Mouse (Mus musculus) midbrain, embryonic 12.5 days (tissue): Measurements from ENCODE around the gene Socs1. TPM values are rescaled to one million over a fixed set of nuclear protein-coding genes. Genes with fewer than 3 reads are reported as not detected.

Experiments used
- ATAC-seq: fragments of 200-750 bp; cut with Nextera tagmentation; 2 replicates; pipeline ENCODE4 v1.8.0; 2017; ENCODE audit warnings: low read depth, moderate TSS enrichment, moderate library complexity; ENCODE audit not compliant: low FRiP score
- H3K27ac ChIP-seq: fragments of 300-500 bp; sonication (generic); replicated peaks from 2 replicates; pipeline ENCODE4 v1.5.1; 2016; ENCODE audit warnings: mild to moderate bottlenecking
- H3K27me3 ChIP-seq: fragments of 300-500 bp; sonication (generic); 2 replicates; pipeline ENCODE4 v1.6.1; 2016; ENCODE audit warnings: mild to moderate bottlenecking
- H3K36me3 ChIP-seq: fragments of 300-500 bp; sonication (generic); 2 replicates; pipeline ENCODE4 v1.6.1; 2016
- H3K4me1 ChIP-seq: fragments of 300-500 bp; sonication (generic); 2 replicates; pipeline ENCODE4 v1.6.1; 2016
- H3K4me2 ChIP-seq: fragments of 300-500 bp; sonication (generic); replicated peaks from 2 replicates; pipeline ENCODE4 v1.6.1; 2016; ENCODE audit warnings: mild to moderate bottlenecking, moderate library complexity
- H3K4me3 ChIP-seq: fragments of 300-500 bp; sonication (generic); 2 replicates; pipeline ENCODE4 v1.5.1; 2016; ENCODE audit warnings: mild to moderate bottlenecking
- H3K9ac ChIP-seq: fragments of 300-500 bp; sonication (generic); replicated peaks from 2 replicates; pipeline ENCODE4 v1.6.1; 2016; ENCODE audit warnings: mild to moderate bottlenecking, moderate library complexity
- H3K9me3 ChIP-seq: fragments of 300-500 bp; sonication (generic); 2 replicates; pipeline ENCODE4 v1.6.1; 2016; ENCODE audit warnings: mild to moderate bottlenecking
- WGBS: fragments of 180-500 bp; shearing (Covaris S2); methylation state at CpG from one replicate; pipeline ENCODE4 v1.1.7; 2016; 5-methylcytosine and 5-hydroxymethylcytosine counted together
- polyA plus RNA-seq: library from polyadenylated mRNA; unstranded; fragments of >200 nt; fragmentation: Nextera tagmentation; extraction: Ambion mirVana; gene quantifications from 2 replicates; pipeline ENCODE4 v1.2.1, GENCODE M21; 2016

Gene Socs1
- polyA plus RNA-seq: 2.5 and 3.4 TPM in 2 replicates

GRCm38 (mm10) chr16:10785371-10786231 lies at the start of gene Socs1:
Socs1 (minus strand) TSS chr16:10785536.
- no peaks in the 10 kb centered on the region for H3K36me3 ChIP-seq
- no peaks in the 10 kb centered on the region for H3K9me3 ChIP-seq
- H3K4me1 ChIP-seq: peaks cover 28% of the 10 kb centered on the region
- peak within 1 kb of the TSS; percentile 84 for H3K27ac ChIP-seq
- H3K4me3 ChIP-seq: peak within 1 kb of the TSS; percentile 70
- peak within 1 kb of the TSS; percentile 69 for H3K9ac ChIP-seq
- WGBS: under 1% methylated on average over 58 of the region's 59 CpGs
- peak within 1 kb of the TSS; percentile 99 for H3K4me2 ChIP-seq
- peaks cover 27% of the 10 kb centered on the region for H3K27me3 ChIP-seq
- ATAC-seq: peak; percentile 87

- H3K4me1 ChIP-seq: peaks cover 30% of the 10 kb centered on the region
- peak overlapping the region; percentile 70; the same call in 1 of the 2 replicates for H3K9ac ChIP-seq
- 9% methylated on average over 12 of the region's 12 CpGs for WGBS
- peak overlapping the region; percentile 82 for H3K4me3 ChIP-seq
- 0 out of 2 replicates have a peak, but pooled peaks have one; percentile 2 for ATAC-seq
- no peaks in the 10 kb centered on the region for H3K36me3 ChIP-seq
- no peak overlapping the region for H3K27ac ChIP-seq
- no peaks in the 10 kb centered on the region for H3K9me3 ChIP-seq
- H3K27me3 ChIP-seq: peaks cover 6% of the 10 kb centered on the region
- H3K4me2 ChIP-seq: peak overlapping the region; percentile 95
These were observed 49.2 kb upstream of the Socs1 start for GRCm38 (mm10) chr16:10834542-10834910.

- WGBS: 83% methylated on average over 4 of the region's 4 CpGs
- no peak for ATAC-seq
- H3K4me3 ChIP-seq: no peak overlapping the region
These were observed 43.1 kb upstream of the Socs1 start for GRCm38 (mm10) chr16:10828461-10828805.

GRCm38 (mm10) chr16:10827766-10828460 lies 42.6 kb upstream of the Socs1 start:
- H3K4me2 ChIP-seq: no peak overlapping the region
- H3K27ac ChIP-seq: no peak overlapping the region
- H3K4me1 ChIP-seq: no peaks in the 10 kb centered on the region
- no peaks in the 10 kb centered on the region for H3K36me3 ChIP-seq
- WGBS: 82% methylated on average over 7 of the region's 7 CpGs
- no peak overlapping the region for H3K9ac ChIP-seq
- no peaks in the 10 kb centered on the region for H3K9me3 ChIP-seq
- no peak overlapping the region for H3K4me3 ChIP-seq
- no peaks in the 10 kb centered on the region for H3K27me3 ChIP-seq
- ATAC-seq: no peak

More at GRCm38 (mm10) chr16:10828461-10828805, 43.1 kb upstream of the Socs1 start:
- no peak overlapping the region for H3K9ac ChIP-seq
- H3K27me3 ChIP-seq: no peaks in the 10 kb centered on the region
- no peaks in the 10 kb centered on the region for H3K36me3 ChIP-seq
- H3K4me1 ChIP-seq: no peaks in the 10 kb centered on the region
- no peak overlapping the region for H3K27ac ChIP-seq
- H3K4me2 ChIP-seq: no peak overlapping the region
- no peaks in the 10 kb centered on the region for H3K9me3 ChIP-seq

- Histone ChIP-seq H3K9me3 (no peaks in the 10 kb centered on the region), H3K4me3 (no peak overlapping the region), H3K4me1 (no peaks in the 10 kb centered on the region), H3K9ac (no peak overlapping the region), H3K36me3 (no peaks in the 10 kb centered on the region), H3K27ac (no peak overlapping the region), H3K27me3 (no peaks in the 10 kb centered on the region), H3K4me2 (no peak overlapping the region)
- no peak for ATAC-seq
- WGBS: 92% methylated on average over 9 of the region's 9 CpGs
These were observed 41.9 kb upstream of the Socs1 start for GRCm38 (mm10) chr16:10827269-10827668.

- no peak overlapping the region for H3K27ac ChIP-seq
- ATAC-seq: no peak
These were observed 40.5 kb upstream of the Socs1 start for GRCm38 (mm10) chr16:10825840-10826239.

GRCm38 (mm10) chr16:10824536-10824935 lies 39.2 kb upstream of the Socs1 start:
- Histone ChIP-seq H3K36me3 (no peaks in the 10 kb centered on the region), H3K4me3 (no peak overlapping the region), H3K9ac (no peak overlapping the region), H3K4me1 (no peaks in the 10 kb centered on the region), H3K27me3 (no peaks in the 10 kb centered on the region), H3K27ac (no peak overlapping the region), H3K9me3 (no peaks in the 10 kb centered on the region), H3K4me2 (no peak overlapping the region)
- ATAC-seq: no peak
- WGBS: 81% methylated on average over 1 of the region's 1 CpGs

More at GRCm38 (mm10) chr16:10825840-10826239, 40.5 kb upstream of the Socs1 start:
- Histone ChIP-seq H3K4me2 (no peak overlapping the region), H3K36me3 (no peaks in the 10 kb centered on the region), H3K27me3 (no peaks in the 10 kb centered on the region), H3K9me3 (no peaks in the 10 kb centered on the region), H3K4me1 (no peaks in the 10 kb centered on the region), H3K4me3 (no peak overlapping the region), H3K9ac (no peak overlapping the region)
- WGBS: 97% methylated on average over 4 of the region's 4 CpGs

GRCm38 (mm10) chr16:10821387-10821786 lies 36.1 kb upstream of the Socs1 start:
- H3K27ac ChIP-seq: no peak overlapping the region
- ATAC-seq: no peak
- H3K9ac ChIP-seq: no peak overlapping the region
- no peaks in the 10 kb centered on the region for H3K9me3 ChIP-seq
- no peak overlapping the region for H3K4me2 ChIP-seq
- H3K27me3 ChIP-seq: no peaks in the 10 kb centered on the region
- no peak overlapping the region for H3K4me3 ChIP-seq
- H3K36me3 ChIP-seq: no peaks in the 10 kb centered on the region
- WGBS: 66% methylated on average over 4 of the region's 4 CpGs
- no peaks in the 10 kb centered on the region for H3K4me1 ChIP-seq

GRCm38 (mm10) chr16:10819966-10820365 lies 34.6 kb upstream of the Socs1 start:
- no peaks in the 10 kb centered on the region for H3K9me3 ChIP-seq
- ATAC-seq: no peak
- H3K36me3 ChIP-seq: no peaks in the 10 kb centered on the region
- H3K9ac ChIP-seq: no peak overlapping the region
- no peaks in the 10 kb centered on the region for H3K4me1 ChIP-seq
- no peaks in the 10 kb centered on the region for H3K27me3 ChIP-seq
- WGBS: 72% methylated on average over 3 of the region's 3 CpGs
- no peak overlapping the region for H3K4me2 ChIP-seq
- no peak overlapping the region for H3K4me3 ChIP-seq
- H3K27ac ChIP-seq: no peak overlapping the region

- ATAC-seq: no peak
- H3K4me3 ChIP-seq: no peak overlapping the region
- no peak overlapping the region for H3K9ac ChIP-seq
- no peak overlapping the region for H3K4me2 ChIP-seq
- no peaks in the 10 kb centered on the region for H3K9me3 ChIP-seq
- no peaks in the 10 kb centered on the region for H3K4me1 ChIP-seq
- WGBS: 83% methylated on average over 4 of the region's 4 CpGs
- no peaks in the 10 kb centered on the region for H3K36me3 ChIP-seq
- no peaks in the 10 kb centered on the region for H3K27me3 ChIP-seq
- H3K27ac ChIP-seq: no peak overlapping the region
These were observed 33.3 kb upstream of the Socs1 start for GRCm38 (mm10) chr16:10818579-10819135.

GRCm38 (mm10) chr16:10814864-10815263 lies 29.5 kb upstream of the Socs1 start:
- WGBS: 92% methylated on average over 4 of the region's 4 CpGs
- no peaks in the 10 kb centered on the region for H3K36me3 ChIP-seq
- ATAC-seq: no peak

GRCm38 (mm10) chr16:10813726-10814125 lies 28.4 kb upstream of the Socs1 start:
- Histone ChIP-seq H3K27ac (no peak overlapping the region), H3K4me2 (no peak overlapping the region), H3K9me3 (no peaks in the 10 kb centered on the region), H3K4me3 (no peak overlapping the region), H3K36me3 (no peaks in the 10 kb centered on the region), H3K4me1 (no peaks in the 10 kb centered on the region), H3K27me3 (no peaks in the 10 kb centered on the region), H3K9ac (no peak overlapping the region)
- WGBS: 78% methylated on average over 4 of the region's 4 CpGs
- ATAC-seq: no peak

More at GRCm38 (mm10) chr16:10814864-10815263, 29.5 kb upstream of the Socs1 start:
- Histone ChIP-seq H3K4me1 (no peaks in the 10 kb centered on the region), H3K4me2 (no peak overlapping the region), H3K27ac (no peak overlapping the region), H3K27me3 (no peaks in the 10 kb centered on the region), H3K4me3 (no peak overlapping the region), H3K9me3 (no peaks in the 10 kb centered on the region), H3K9ac (no peak overlapping the region)
